Mouse (Mus musculus) neural tube, embryonic 13.5 days (tissue): Measurements from ENCODE around the gene Sdk1. TPM values are rescaled to one million over a fixed set of nuclear protein-coding genes. Genes with fewer than 3 reads are reported as not detected.

ENCODE experiments used
- ATAC-seq: fragments of 200-750 bp; cut with Nextera tagmentation; 2 replicates; pipeline ENCODE4 v1.8.0; 2017; ENCODE audit warnings: low read depth, mild to moderate bottlenecking, moderate TSS enrichment, moderate library complexity
- H3K27ac ChIP-seq: fragments of 300-500 bp; sonication (generic); replicated peaks from 2 replicates; pipeline ENCODE4 v1.5.1; 2015; ENCODE audit warnings: moderate library complexity, mild to moderate bottlenecking, inconsistent platforms
- H3K27me3 ChIP-seq: fragments of 300-500 bp; sonication (generic); 2 replicates; pipeline ENCODE4 v1.6.1; 2015; ENCODE audit warnings: mild to moderate bottlenecking, inconsistent platforms
- H3K36me3 ChIP-seq: fragments of 300-500 bp; sonication (generic); 2 replicates; pipeline ENCODE4 v1.6.1; 2015; ENCODE audit warnings: mild to moderate bottlenecking, inconsistent platforms
- H3K4me1 ChIP-seq: fragments of 300-500 bp; sonication (generic); replicated peaks from 2 replicates; pipeline ENCODE4 v1.6.1; 2015; ENCODE audit warnings: inconsistent platforms
- H3K4me2 ChIP-seq: fragments of 300-500 bp; sonication (generic); 2 replicates; pipeline ENCODE4 v1.6.1; 2015; ENCODE audit warnings: inconsistent platforms, mild to moderate bottlenecking, moderate library complexity
- H3K4me3 ChIP-seq: fragments of 300-500 bp; sonication (generic); 2 replicates; pipeline ENCODE4 v1.5.1; 2015; ENCODE audit warnings: mild to moderate bottlenecking, inconsistent platforms
- H3K9ac ChIP-seq: fragments of 300-500 bp; sonication (generic); 2 replicates; pipeline ENCODE4 v1.6.1; 2015; ENCODE audit warnings: moderate library complexity, mild to moderate bottlenecking, inconsistent platforms
- H3K9me3 ChIP-seq: fragments of 300-500 bp; sonication (generic); 2 replicates; pipeline ENCODE4 v1.6.1; 2016; ENCODE audit warnings: inconsistent platforms
- WGBS: fragments of 180-500 bp; shearing (Covaris S2); methylation state at CpG from one replicate; pipeline ENCODE4 v1.1.7; 2015; 5-methylcytosine and 5-hydroxymethylcytosine counted together
- polyA plus RNA-seq: library from polyadenylated mRNA; unstranded; fragments of >200 nt; fragmentation: Nextera tagmentation; extraction: Ambion mirVana; gene quantifications from 2 replicates; pipeline ENCODE4 v1.2.1, GENCODE M21; 2015

Gene Sdk1
- polyA plus RNA-seq, 1 experiment from 2014 or later = 4.3 TPM

- no peak overlapping the region for H3K27ac ChIP-seq
- ATAC-seq = no peak
- H3K9me3 ChIP-seq = 0 out of 2 replicates have a peak, but pooled peaks cover 4% of the 10 kb centered on the region
- peaks cover 4% of the 10 kb centered on the region; the same call in 1 of the 2 replicates for H3K36me3 ChIP-seq
- no peak overlapping the region for H3K9ac ChIP-seq
- no peaks in the 10 kb centered on the region for H3K27me3 ChIP-seq
- no peak overlapping the region for H3K4me3 ChIP-seq
- H3K4me1 ChIP-seq = no peaks in the 10 kb centered on the region
- 88% methylated on average over 4 of the region's 4 CpGs for WGBS
- H3K4me2 ChIP-seq = no peak overlapping the region
These were observed 820.5 kb downstream of the Sdk1 start for GRCm38 (mm10) chr5:142061781-142062180.

- WGBS = 96% methylated on average over 3 of the region's 3 CpGs
- ATAC-seq = no peak
- no peak overlapping the region for H3K27ac ChIP-seq
These were observed 830.0 kb downstream of the Sdk1 start for GRCm38 (mm10) chr5:142071322-142071721.

GRCm38 (mm10) chr5:142073901-142074300 is 832.6 kb downstream of the Sdk1 start:
- no peaks in the 10 kb centered on the region for H3K36me3 ChIP-seq
- WGBS = 90% methylated on average over 3 of the region's 3 CpGs
- no peak for ATAC-seq

More at GRCm38 (mm10) chr5:142071322-142071721, 830.0 kb downstream of the Sdk1 start:
- Histone ChIP-seq H3K9me3 (0 out of 2 replicates have a peak, but pooled peaks cover 6% of the 10 kb centered on the region), H3K36me3 (no peaks in the 10 kb centered on the region), H3K4me1 (no peaks in the 10 kb centered on the region), H3K4me2 (no peak overlapping the region), H3K9ac (no peak overlapping the region), H3K27me3 (no peaks in the 10 kb centered on the region), H3K4me3 (no peak overlapping the region)

GRCm38 (mm10) chr5:142074561-142075500 is 833.5 kb downstream of the Sdk1 start:
- peak overlapping the region; percentile 40 for H3K27ac ChIP-seq

More at GRCm38 (mm10) chr5:142073901-142074300, 832.6 kb downstream of the Sdk1 start:
- Histone ChIP-seq H3K4me2 (no peak overlapping the region), H3K27me3 (no peaks in the 10 kb centered on the region), H3K9me3 (0 out of 2 replicates have a peak, but pooled peaks cover 6% of the 10 kb centered on the region), H3K4me3 (no peak overlapping the region), H3K9ac (no peak overlapping the region), H3K4me1 (no peaks in the 10 kb centered on the region), H3K27ac (no peak overlapping the region)

GRCm38 (mm10) chr5:142080661-142081060 is 839.4 kb downstream of the Sdk1 start:
- no peaks in the 10 kb centered on the region for H3K9me3 ChIP-seq
- H3K36me3 ChIP-seq = peaks cover 5% of the 10 kb centered on the region; the same call in 1 of the 2 replicates
- H3K27me3 ChIP-seq = no peaks in the 10 kb centered on the region
- 94% methylated on average over 3 of the region's 3 CpGs for WGBS
- H3K27ac ChIP-seq = no peak overlapping the region
- no peak overlapping the region for H3K4me2 ChIP-seq
- no peaks in the 10 kb centered on the region for H3K4me1 ChIP-seq
- H3K9ac ChIP-seq = no peak overlapping the region
- H3K4me3 ChIP-seq = no peak overlapping the region
- ATAC-seq = no peak

More at GRCm38 (mm10) chr5:142074561-142075500, 833.5 kb downstream of the Sdk1 start:
- Histone ChIP-seq H3K9ac (no peak overlapping the region), H3K36me3 (no peaks in the 10 kb centered on the region), H3K27me3 (no peaks in the 10 kb centered on the region), H3K9me3 (0 out of 2 replicates have a peak, but pooled peaks cover under 1% of the 10 kb centered on the region), H3K4me2 (no peak overlapping the region), H3K4me1 (no peaks in the 10 kb centered on the region), H3K4me3 (no peak overlapping the region)
- 60% methylated on average over 13 of the region's 13 CpGs for WGBS
- no peak for ATAC-seq

- H3K9ac ChIP-seq = no peak overlapping the region
- H3K27me3 ChIP-seq = no peaks in the 10 kb centered on the region
- no peak overlapping the region for H3K4me2 ChIP-seq
- 91% methylated on average over 3 of the region's 3 CpGs for WGBS
- H3K4me1 ChIP-seq = no peaks in the 10 kb centered on the region
- H3K27ac ChIP-seq = no peak overlapping the region
- H3K9me3 ChIP-seq = no peaks in the 10 kb centered on the region
- no peak overlapping the region for H3K4me3 ChIP-seq
- H3K36me3 ChIP-seq = peaks cover 5% of the 10 kb centered on the region; the same call in 1 of the 2 replicates
- ATAC-seq = no peak
These were observed 839.8 kb downstream of the Sdk1 start for GRCm38 (mm10) chr5:142081076-142081475.

- Histone ChIP-seq H3K9ac (no peak overlapping the region), H3K36me3 (no peaks in the 10 kb centered on the region), H3K4me3 (no peak overlapping the region), H3K9me3 (0 out of 2 replicates have a peak, but pooled peaks cover 5% of the 10 kb centered on the region), H3K4me2 (no peak overlapping the region), H3K4me1 (peaks cover 9% of the 10 kb centered on the region; the same call in 1 of the 2 replicates), H3K27me3 (no peaks in the 10 kb centered on the region), H3K27ac (no peak overlapping the region)
- WGBS = 93% methylated on average over 11 of the region's 11 CpGs
- ATAC-seq = no peak
These were observed 855.1 kb downstream of the Sdk1 start for GRCm38 (mm10) chr5:142096377-142096841.

GRCm38 (mm10) chr5:142100176-142100575 is 858.9 kb downstream of the Sdk1 start:
- WGBS = 34% methylated on average over 7 of the region's 7 CpGs

GRCm38 (mm10) chr5:142107434-142107833 is 866.1 kb downstream of the Sdk1 start:
- WGBS = 57% methylated on average over 11 of the region's 11 CpGs

More at GRCm38 (mm10) chr5:142100176-142100575, 858.9 kb downstream of the Sdk1 start:
- Histone ChIP-seq H3K27ac (peak overlapping the region; percentile 13; the same call in 1 of the 2 replicates), H3K27me3 (no peaks in the 10 kb centered on the region), H3K4me2 (no peak overlapping the region), H3K9me3 (0 out of 2 replicates have a peak, but pooled peaks cover 5% of the 10 kb centered on the region), H3K4me1 (peaks cover 9% of the 10 kb centered on the region; the same call in 1 of the 2 replicates), H3K4me3 (no peak overlapping the region), H3K9ac (no peak overlapping the region), H3K36me3 (peaks cover 6% of the 10 kb centered on the region; the same call in 1 of the 2 replicates)
- ATAC-seq = no peak

GRCm38 (mm10) chr5:142111989-142112388 is 870.7 kb downstream of the Sdk1 start:
- no peak for ATAC-seq
- Histone ChIP-seq H3K4me2 (no peak overlapping the region), H3K27me3 (0 out of 2 replicates have a peak, but pooled peaks cover 3% of the 10 kb centered on the region), H3K9me3 (peaks cover 5% of the 10 kb centered on the region; the same call in 1 of the 2 replicates), H3K4me3 (no peak overlapping the region), H3K27ac (no peak overlapping the region), H3K9ac (no peak overlapping the region), H3K4me1 (peaks cover 33% of the 10 kb centered on the region), H3K36me3 (no peaks in the 10 kb centered on the region)
- 88% methylated on average over 6 of the region's 6 CpGs for WGBS

More at GRCm38 (mm10) chr5:142107434-142107833, 866.1 kb downstream of the Sdk1 start:
- H3K27ac ChIP-seq = peak overlapping the region; percentile 30
- peaks cover 5% of the 10 kb centered on the region; the same call in 1 of the 2 replicates for H3K9me3 ChIP-seq
- no peaks in the 10 kb centered on the region for H3K27me3 ChIP-seq
- peaks cover 24% of the 10 kb centered on the region for H3K4me1 ChIP-seq
- H3K9ac ChIP-seq = no peak overlapping the region
- no peak for ATAC-seq
- H3K4me3 ChIP-seq = no peak overlapping the region
- no peak overlapping the region for H3K4me2 ChIP-seq
- peaks cover 3% of the 10 kb centered on the region; the same call in 1 of the 2 replicates for H3K36me3 ChIP-seq

- WGBS = 15% methylated on average over 18 of the region's 18 CpGs
- Histone ChIP-seq H3K27me3 (0 out of 2 replicates have a peak, but pooled peaks cover 3% of the 10 kb centered on the region), H3K27ac (peak overlapping the region; percentile 56), H3K9ac (peak overlapping the region; percentile 26; the same call in 1 of the 2 replicates), H3K4me2 (no peak overlapping the region), H3K36me3 (no peaks in the 10 kb centered on the region), H3K4me3 (no peak overlapping the region), H3K9me3 (peaks cover 5% of the 10 kb centered on the region; the same call in 1 of the 2 replicates), H3K4me1 (peaks cover 20% of the 10 kb centered on the region)
- ATAC-seq = peak; percentile 80
These were observed 872.2 kb downstream of the Sdk1 start for GRCm38 (mm10) chr5:142113210-142114175.
